Mouse (Mus musculus) CD4-positive, CD25-positive, alpha-beta regulatory T cell, adult 4 months (primary cell): ENCODE data around the gene Sertad2. TPM values are rescaled to one million over a fixed set of nuclear protein-coding genes. Genes with fewer than 3 reads are reported as not detected.

Source experiments
- ATAC-seq: one replicate; pipeline ENCODE4 v1.8.0; 2017
- polyA plus RNA-seq, 2 experiments: library from polyadenylated mRNA; unstranded; fragments of 100-300 nt; shearing (Covaris generic); gene quantifications; one replicate each; pipeline ENCODE4 v1.2.1; 2017

Sertad2 gene
- polyA plus RNA-seq, 2 experiments from 2014 or later: 18.5 TPM

DNA sequence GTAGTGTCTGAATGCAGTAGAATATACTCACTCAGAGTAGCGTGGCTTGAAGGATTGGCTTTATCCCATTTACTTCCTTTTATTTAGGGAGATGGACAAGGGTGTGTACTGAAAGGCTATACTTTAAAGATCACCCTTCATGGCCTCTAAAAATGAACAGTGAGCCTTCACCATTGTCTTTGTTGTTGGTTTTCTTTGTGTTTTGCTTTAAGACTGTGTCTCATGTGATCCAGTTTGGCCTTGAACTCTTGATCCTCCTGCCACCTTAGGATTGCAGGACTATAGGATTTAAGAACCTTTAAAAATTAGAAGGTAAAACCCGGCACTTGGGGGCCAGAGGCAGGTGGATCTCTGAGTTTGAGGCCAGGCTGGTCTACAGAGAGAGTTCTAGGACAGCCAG lies 6.4 kb downstream of the Sertad2 start:
- ATAC-seq: no peak

DNA sequence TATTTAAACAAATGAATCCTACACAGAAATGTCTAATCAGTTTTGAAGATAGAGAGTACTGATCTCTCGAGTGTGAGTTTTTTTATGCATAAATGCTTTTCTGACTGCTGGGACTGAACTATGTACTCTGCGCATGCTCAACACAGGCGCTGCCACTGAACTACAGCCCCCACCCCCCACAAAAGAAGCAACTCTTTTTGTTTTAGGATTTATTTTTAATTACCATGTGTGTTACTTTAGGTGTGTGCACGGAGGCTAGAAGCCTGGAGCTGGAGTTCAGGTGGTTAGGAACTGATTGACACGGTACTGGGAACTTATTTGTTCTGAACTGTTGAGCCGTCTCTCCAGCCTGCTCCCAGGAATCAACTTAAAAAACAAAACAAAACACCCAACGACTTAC lies 7.1 kb downstream of the Sertad2 start:
- ATAC-seq: no peak

DNA sequence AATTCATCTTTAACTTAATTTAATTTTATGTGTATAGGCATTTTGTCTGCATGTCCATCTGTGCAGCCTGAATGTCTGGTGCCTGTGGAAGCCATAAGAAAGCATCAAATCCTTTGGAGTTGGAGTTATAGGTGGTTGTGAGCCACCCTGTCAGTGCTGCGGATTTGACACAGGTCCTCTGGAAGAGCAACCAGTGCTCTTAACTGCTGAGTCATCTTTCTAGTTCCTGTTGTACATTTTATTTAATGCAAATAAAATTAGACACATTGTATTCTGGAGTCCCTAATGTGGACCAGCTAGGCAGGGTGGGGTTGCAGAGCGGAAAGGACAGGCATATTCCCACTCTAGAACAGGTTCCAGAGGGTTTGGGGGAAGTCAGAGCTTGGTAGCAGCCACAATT lies 9.0 kb downstream of the Sertad2 start:
- no peak for ATAC-seq

DNA sequence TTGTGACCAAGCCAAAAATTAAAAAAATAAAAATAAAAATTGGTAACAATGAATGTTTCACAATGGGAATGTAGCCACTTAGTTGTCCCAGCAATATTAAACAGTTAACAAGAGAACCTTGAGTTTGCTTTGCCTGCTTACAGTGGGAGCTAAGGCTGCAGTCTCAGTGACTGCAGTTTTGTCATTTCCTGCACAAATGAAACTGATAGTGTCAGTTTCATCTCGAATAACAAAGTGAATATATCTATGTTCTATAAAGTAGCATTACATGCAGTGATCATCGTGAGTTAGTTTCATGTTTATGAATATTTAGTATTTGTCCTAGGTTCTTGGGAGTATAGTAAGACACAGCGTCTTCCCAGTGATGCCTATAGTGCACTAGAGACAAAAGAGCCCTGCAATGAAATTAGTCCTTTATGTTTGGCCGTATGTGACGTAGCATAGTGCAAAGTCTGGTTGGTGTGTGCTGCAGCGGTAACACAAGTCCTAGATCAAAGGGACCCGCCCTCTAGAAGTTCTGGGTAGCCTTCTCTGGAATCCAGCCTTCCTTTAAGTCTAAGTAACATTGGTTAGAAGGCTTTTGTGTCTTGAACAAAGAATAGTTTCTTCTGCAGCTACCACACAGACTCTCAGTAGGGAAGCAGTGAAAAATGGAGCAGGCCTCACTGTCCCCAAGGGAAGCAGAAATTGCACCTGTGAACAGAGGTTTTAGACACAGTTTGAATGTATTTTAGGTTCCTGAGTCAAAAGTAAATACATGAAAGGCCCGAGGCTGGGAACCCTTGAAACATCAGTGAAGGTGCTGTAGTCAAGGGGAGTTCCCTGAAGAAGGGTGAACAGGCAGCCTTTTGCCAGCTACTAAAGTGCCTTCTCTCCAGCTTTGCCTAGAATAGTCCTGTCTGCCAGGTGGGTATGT lies 10.0 kb downstream of the Sertad2 start:
- peak; percentile 90 for ATAC-seq

DNA sequence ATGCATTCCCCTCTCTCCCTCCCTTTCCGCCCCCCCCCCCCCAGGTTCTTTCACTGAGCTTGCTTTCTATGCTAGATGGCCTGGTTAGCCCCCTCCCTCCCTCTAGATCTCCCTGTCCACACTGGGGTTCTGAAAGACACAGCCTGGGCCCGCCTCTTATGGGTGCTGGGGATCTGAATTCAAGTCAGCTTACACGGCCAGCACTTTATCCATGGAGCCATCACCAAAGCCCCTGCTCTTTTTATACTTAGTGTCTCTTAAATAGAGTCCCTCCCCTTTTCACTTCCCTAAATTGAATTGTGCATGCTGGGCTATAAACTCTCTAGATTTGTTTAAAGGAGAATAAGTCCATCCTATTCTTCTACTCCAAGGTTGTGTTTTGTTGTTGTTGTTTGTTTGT lies 12.6 kb downstream of the Sertad2 start:
- no peak for ATAC-seq

DNA sequence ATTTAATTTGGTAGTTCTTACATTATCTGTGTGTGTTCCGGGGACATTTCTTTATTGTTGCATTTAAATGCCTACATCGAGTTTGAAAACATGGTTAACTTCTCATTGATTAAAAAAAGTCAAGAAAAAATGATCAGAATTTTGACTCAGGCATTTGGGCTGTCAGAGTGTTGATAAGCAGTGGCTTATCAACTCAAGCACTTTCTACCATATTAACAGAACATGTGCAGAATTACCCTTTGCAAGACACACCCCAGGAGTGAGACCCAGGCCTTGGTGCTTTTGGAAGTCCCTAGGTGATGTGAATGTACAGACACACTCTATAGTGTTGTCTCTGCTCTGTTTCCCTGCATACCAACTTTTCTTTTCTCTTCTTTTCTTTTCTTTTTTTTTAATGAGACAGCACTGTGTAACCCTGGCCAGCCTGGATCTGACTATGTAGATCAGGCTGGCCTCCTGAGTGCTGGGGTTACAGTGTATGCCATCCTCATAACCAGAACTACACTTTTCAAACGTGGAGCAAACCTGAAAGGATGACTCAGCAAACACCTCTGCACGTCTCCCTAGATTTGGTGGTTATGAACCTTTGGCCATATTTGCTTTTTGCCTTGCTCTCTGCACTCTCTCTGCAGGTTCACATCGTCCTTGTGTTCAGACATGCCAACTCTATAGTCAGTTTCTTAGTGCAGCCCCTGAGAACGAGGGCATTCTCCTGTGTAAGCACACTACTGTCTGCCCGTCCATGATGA lies 13.3 kb downstream of the Sertad2 start:
- ATAC-seq: no peak

DNA sequence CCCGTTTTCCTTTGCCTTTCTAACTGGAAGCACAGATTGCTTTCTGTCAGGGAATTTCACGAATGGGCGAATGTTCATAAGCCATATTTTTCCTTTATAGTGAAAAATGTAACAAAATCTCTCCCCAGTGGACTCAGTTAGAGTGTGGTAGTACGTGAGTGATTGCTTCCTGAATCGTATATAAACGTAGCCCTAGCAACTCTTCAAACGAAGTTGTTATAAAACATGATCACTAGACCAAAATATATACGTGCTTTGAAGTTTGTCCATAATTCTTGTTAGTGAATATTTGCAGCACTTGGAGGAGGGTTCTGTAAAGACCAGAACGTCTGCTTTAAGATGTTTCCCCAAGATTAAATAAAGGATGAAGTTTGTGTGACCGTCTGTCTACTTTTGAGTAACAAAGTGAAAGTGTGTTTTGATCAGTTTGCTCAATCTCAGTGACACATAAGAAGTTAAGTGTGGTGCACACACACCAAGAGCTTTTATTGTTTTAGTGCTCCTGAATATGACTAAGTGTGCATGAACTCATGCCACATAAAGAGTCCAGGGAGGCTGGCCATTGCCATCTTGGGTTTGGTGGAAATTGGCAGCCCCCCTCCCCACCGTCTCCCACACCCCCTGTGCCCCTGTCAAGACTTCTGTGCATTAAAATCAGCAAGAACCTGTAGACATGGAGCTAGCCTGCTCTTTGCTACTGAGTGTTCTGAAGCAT lies 16.3 kb downstream of the Sertad2 start:
- peak; percentile 46 for ATAC-seq

DNA sequence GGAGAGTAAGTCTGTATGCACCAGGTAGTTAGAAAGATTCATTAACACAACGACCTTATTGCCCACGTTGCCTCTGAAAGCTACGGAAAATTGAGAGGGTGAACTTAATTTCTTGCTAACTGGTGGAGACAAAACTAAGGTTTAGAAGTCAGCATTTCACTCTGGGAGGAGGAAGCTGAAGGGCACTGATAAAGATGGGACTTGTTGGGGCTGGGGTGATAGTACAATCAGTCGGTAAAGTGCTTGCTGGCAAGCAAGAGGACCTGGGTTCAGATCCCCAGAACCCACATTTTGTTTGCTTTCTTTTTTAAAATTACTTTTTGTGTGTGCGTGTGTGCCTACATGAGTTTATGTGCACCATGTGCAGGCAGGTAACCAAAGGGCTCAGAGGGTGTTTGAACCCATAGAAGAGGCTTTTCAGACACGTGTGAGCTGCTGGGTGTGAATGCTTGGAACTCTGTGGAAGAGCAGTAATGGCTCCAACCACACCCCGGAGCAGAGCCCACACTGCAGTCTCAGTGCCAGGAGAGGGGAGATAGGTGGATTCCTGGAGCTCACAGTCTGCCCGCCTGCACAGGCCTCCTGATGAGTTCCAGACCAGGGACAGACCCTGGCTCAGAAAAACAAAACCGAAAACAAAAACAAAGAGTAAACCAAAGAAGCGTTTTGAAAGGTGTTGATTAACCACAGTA lies 17.0 kb downstream of the Sertad2 start:
- ATAC-seq: no peak

DNA sequence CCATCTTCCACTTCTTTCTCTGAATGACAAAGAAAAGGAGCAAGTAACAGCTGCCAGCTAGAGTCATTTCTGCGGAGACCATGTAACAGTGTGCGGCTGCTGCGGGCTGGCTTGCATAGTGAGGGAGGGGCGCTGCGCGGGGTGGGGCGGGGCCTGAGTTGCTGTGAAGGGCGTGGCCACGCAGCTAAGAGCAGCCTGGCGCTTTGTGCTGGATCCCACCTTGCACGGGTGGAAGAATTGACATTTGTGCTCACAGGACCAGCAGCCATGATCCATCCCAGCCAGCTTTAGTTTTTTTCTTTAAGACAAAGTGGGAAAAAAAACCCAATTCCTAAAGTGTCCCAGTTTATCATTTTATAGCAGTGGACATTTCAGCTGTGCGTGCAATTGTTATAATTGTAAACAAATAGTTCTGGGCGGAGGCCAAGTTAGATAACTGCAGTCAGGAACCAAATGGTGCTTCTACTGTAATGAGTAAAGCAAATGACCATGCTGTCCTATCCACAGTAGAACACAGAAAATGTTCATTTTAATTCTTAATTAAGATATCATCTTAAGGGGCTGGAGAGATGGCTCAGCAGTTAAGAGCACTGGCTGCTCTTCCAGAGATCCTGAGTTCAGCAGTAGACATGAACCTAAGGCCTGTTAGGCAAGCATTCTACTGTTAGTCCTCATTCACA lies 18.4 kb downstream of the Sertad2 start:
- ATAC-seq: peak; percentile 75

DNA sequence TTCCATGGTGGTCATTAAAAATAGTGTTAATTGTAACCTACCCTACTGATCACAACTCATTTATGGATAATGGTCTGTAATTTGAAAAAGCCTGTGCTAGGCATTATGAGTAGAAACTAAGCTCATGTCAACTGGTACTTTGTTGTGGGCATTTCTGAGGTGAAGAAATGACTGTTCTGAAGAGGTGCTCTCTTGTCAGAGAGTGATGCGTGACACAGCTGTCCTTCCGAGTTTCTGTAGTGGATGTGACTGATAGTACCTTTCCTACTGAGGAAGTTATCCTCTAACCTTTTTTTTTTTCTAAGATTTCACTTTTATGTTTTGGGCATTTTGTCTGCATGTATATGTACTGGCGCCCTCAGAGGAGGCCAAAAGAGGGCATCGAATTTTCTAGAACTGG lies 22.0 kb downstream of the Sertad2 start:
- no peak for ATAC-seq

DNA sequence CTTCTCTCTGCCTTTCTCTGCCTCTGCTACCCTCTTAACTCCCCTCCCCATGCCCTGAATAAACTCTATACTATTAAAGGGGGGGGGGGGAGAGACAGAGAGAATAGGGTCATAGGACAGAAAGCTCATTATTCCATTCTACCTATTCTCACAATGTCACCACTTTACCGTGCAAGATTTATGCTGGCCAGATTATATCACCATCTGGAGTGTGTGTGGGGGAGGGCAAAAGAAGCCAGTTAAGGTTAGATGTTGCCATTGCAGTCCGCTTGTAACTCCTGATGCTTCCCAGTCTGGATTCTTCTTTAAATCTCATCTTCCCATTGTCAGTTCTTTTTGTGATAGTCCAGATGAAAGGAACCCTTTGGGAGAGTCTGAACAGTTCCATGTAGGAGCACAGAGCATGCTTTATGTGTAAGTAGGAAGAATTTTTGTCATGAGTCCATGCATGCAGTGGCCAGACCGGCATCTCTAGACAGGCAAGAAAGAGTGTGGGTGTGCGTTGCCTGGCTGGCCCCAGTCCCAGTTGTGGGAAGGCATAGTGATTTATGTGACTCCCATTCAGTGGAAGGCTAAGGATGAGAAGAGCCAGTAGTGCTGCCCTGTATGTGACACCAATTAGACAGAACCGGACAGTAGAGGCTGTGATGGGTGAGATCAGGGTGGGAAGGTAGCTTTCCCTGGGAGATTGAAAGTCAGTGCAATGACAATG lies 28.8 kb downstream of the Sertad2 start:
- no peak for ATAC-seq

DNA sequence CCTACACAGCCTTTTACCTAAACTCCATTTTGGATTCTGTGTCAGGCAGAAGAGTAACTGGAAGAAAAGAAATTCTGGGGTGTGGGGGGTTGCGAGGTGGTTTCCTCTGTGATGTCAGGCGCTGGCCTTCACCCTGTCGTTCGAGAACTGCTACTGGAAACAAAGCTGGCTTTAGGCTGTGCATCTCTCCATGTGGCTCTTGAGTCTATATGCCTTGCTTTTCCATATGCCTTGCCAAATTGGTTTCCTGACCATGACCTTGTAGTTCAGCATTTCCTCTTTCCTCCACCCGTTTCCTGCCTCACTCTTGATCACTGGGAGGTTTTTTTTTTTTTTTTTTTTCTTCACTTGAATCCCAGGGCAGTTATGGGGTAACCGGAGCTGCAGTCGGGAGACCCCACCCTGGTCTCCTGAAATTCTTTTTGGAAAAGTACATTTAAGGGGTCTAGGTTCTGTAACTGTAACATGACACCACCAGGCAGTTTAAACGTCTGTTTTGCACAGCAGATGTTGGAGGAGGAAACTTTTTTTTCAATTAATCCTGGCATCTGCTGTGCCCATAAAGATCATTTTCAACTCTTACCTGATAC lies 33.1 kb downstream of the Sertad2 start:
- ATAC-seq: no peak

DNA sequence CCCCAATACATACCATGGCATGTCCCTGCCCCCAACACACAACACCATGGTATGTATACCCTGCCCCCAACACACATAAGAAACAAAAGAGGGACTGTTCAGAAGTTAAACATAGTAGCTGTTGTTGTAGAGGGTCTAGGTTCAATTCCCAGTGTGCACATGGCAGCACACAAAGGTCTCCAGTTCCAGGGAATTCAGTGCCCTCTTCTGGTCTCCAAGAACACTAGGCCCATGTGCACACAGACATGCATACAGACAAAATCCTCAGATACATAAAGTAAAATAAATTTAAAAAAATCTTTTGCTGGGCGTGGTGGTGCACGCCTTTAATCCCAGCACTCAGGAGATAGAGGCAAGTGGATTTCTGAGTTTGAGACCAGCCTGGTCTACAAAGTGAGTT lies 39.7 kb downstream of the Sertad2 start:
- ATAC-seq: no peak

DNA sequence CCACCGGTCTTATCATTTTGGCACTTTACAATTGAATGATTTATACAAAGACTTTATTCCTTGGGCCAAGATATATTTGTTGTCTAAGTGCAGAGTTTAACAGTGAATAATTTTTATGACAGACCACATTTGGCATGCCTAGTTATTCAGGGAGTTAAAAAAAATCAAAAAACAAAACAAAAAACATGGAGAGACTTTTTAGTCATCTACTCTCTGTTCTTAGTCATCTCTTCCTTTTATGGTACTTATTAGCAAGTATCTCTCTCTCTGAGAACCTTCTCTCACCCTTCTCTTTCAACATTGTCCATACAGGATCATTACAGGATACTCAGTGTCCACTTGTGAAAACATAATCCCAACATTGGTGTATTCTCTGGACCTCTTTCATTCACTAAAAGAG lies 42.2 kb downstream of the Sertad2 start:
- ATAC-seq: no peak

DNA sequence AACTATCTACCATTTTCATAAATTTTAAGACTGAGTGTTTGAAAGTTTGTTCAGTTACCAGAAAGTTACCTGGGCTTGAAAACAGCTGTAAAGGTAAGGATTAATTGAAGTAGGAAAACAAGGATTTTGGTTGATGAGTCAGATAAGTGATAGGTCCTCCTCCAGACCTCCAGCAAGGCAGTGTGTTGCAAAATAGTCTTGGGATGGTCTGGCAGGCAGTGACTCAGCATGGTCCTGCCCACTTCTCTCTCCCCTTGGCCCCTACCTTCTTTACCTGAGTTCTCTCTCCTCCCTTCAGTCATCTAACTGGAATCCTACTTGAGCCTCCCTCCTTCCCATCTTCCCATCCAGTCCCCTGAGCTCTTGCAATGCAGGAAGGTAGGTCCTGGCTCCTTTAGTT lies 43.1 kb downstream of the Sertad2 start:
- no peak for ATAC-seq

DNA sequence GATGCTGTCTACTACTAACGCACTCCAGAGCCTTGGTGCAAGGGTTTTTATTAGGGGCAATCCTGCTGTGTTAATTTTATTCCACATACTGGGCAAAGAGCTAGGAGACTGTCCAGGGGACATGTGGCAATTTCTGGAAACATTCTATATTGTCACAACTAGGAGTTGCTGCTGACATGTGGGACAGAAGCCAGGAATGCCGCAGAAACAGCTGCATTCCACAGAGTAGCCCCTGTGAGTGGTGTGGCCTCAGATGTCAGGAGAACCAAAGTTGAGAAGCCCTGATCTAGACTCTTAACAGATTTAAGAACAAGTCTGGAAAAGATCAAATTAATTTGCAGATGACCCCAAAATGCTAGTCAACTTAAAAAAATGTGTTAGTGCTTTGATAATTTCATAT lies 46.3 kb downstream of the Sertad2 start:
- no peak for ATAC-seq

DNA sequence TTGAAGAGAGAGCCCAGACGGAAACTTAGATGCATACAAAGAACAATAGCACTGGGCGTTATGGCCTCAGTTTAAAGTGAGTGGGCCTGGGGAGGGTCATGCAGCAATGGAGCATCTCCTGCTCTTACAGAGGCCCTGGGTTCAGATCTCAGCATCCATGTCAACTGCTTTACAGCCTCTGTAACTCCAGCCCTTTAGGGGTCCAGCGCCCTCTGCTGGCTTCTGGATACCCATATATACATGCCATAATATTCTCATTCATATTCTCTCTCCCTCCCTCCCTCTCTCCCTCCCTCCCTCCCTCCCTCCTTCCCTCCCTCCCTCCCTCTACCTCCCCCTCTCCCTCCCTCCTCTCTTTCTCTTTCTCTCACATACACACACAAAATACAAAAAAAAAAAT lies 49.0 kb downstream of the Sertad2 start:
- ATAC-seq: no peak

DNA sequence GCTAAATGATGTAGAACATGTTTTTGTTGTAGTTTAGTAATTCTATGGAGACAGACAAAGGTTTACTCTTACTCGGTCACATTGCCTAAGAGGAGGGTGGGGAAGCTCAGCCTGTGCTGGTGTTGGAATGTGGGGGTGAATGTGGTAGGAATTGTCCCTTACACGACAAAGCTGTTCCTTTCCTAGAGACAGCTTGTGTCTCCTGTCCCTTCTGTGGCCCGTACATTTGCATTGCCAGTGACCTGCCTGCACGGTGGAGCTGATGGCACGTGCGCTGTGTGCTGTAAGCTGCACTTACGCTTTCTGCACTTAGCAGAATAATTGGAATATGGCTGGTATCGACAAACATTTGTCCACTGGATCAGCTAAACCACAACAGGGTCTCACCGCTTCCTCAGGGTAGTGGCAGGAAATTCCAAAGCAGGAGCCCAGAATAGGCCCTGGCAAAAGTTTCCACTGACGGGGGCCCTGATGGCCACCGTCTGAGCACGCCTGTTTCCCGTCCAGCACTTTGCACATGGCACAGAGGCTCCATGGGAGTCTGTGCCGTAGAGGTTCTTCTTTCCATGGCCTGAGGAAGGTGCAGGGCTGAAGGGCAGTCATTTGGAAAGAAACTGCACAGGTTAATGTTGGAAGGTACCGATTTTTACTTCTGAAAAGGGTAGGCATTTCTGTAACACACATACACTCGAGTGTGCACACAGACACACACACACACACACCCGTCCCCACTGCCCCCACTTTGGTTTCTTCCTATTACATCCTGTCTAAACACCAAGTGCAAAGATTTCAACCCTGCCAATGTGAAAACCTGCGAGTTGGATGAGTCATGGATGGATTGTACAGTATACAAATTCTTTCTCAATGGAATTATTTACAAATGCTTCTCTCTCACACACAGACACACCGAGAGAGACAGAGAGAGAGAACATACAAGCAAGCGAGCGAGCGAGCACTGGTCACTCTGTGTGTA lies 51.5 kb downstream of the Sertad2 start:
- no peak for ATAC-seq

DNA sequence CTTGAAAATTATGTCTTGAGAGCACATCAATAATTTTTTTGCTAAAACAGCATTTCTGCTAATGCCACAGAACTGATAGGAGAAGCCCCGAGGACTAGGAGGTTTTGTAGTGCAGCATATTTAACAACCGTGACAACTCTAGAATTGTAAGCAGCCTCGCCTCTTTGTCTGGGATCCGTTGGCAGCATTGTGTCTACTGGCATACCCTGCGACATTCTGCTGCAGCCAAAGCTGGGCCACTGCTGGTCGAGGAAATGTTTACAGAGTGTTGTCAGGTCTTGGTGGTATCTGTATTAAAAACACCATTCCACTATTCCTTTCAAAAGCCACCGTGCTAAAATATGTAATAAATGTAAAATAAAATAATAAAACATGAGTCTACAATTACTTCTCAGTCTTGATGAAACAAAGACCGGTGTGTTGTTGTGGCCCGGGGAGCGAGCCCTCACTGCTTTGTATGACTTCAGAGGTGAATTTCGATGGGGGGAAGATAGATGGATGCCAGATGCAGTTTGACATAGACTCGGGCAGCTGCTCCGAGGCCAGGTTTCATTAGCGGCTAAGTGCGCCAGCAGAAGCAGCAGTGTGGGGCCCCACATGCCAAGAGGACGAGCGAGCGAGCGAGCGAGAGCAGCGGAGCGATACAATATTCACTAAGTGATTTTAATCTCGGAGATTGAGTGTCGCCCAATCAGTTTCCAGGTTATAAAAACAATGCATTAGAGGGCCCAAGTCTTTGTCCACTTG lies 60.2 kb downstream of the Sertad2 start:
- ATAC-seq: no peak
